Mouse (Mus musculus): ENCODE results near the gene Lkaaear1.

GRCm38 (mm10) chr2:181687586-181687985, 10.7 kb downstream of the Lkaaear1 start:
- TF ChIP-seq CTCF (IDR thresholded peaks at IDR 0.05) (no peak), POLR2A (IDR thresholded peaks at IDR 0.05; ENCODE audit: insufficient read depth, low read depth, low read length) (no peak)

Data from heart, adult 2 months (tissue).